Mouse (Mus musculus) kidney, adult 2 months (tissue): ENCODE measurements around the gene Prss33.

Source experiments
- CTCF ChIP-seq: fragments of 200-500 bp; conservative IDR thresholded peaks from 2 replicates; pipeline ENCODE4 v1.5.1; 2011; ENCODE audit warnings: low read depth, mild to moderate bottlenecking, control low read depth, low read length, moderate library complexity, mixed read lengths; ENCODE audit not compliant: insufficient read depth, insufficient read length
- POLR2A ChIP-seq: fragments of 200-500 bp; IDR thresholded peaks from one replicate; pipeline ENCODE4 v1.6.1; 2011; ENCODE audit warnings: low read depth, low read length, control low read depth

DNA sequence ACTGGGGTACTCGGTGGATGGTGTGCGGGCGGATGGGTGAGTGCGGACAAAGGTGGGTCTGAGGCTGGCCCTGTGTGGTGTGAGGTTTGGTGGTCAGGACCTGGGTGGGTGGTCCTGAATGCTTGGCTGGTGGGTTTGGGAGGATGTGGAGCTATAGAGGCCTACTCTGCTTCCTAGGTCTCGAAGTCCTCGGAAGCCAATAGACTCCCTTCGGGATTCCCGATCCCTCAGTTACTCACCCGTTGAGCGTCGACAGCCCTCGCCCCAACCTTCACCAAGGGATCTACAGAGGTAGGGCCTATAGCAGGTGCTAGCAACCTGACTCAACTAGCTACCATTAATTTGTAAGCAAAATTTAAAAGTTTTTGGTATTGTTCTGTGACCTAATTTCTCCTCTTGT lies 12.2 kb downstream of the Prss33 start:
- no peak for TF ChIP-seq CTCF
- no peak for TF ChIP-seq POLR2A
